Comparison of ENCODE assay signal across 8 mouse cellular contexts in genomic region chr3:37418341-37418740, GRCm38 (mm10). TPM values are rescaled to one million over a fixed set of nuclear protein-coding genes. Genes with fewer than 3 reads are reported as not detected.
DNase-seq lines count a peak whose midpoint lies in the region; ATAC-seq and TF ChIP-seq lines count a peak whose summit lies in the region.

No protein-coding gene starts in this region.

- H3K36me3 ChIP-seq in heart, embryonic 10.5 days: no peaks in the 10 kb centered on the region
- H3K36me3 ChIP-seq in CH12.LX (replicated peaks in 1 of 2; ENCODE audit: control insufficient read depth in 1 of 2, insufficient read depth in 1 of 2, low read length in 1 of 2): peaks cover 0 to 14% of the 10 kb centered on the region in 2 experiments
- H3K36me3 ChIP-seq in forebrain, embryonic 16.5 days (ENCODE audit: control insufficient read depth, insufficient read depth): no peaks in the 10 kb centered on the region
- no peaks in the 10 kb centered on the region for H3K36me3 ChIP-seq in liver, embryonic 16.5 days (ENCODE audit: control insufficient read depth, insufficient read depth)

- no peak for DNase-seq in heart, embryonic 10.5 days (ENCODE audit: low spot score)
- no peak for DNase-seq in heart, postnatal 4 days
- no peak for DNase-seq in CH12.LX (ENCODE audit: extremely low read depth)
- no peak for DNase-seq in embryo, embryonic 10.5 days (ENCODE audit: low spot score)
- no peak for DNase-seq in spleen, postnatal 36 days (ENCODE audit: low spot score in 2 of 2)
- DNase-seq in adrenal gland, adult 2 months: no peak

- no peaks in the 10 kb centered on the region for H3K9me3 ChIP-seq in heart, embryonic 10.5 days
- H3K9me3 ChIP-seq in CH12.LX (replicated peaks; ENCODE audit: low read length): no peaks in the 10 kb centered on the region
- no peaks in the 10 kb centered on the region for H3K9me3 ChIP-seq in forebrain, embryonic 16.5 days (ENCODE audit: control insufficient read depth, low read length)
- H3K9me3 ChIP-seq in liver, embryonic 16.5 days (replicated peaks; ENCODE audit: control insufficient read depth, low read length): no peaks in the 10 kb centered on the region

- peak overlapping the region; percentile 90 for H3K4me3 ChIP-seq in heart, embryonic 10.5 days
- H3K4me3 ChIP-seq in CH12.LX (replicated peaks in 1 of 3; ENCODE audit: low read depth in 2 of 3, low read length in 2 of 3, poor library complexity in 1 of 3): peak overlapping the region; percentile 78 to 83 (median 82)
- peak overlapping the region; percentile 73 for H3K4me3 ChIP-seq in forebrain, embryonic 16.5 days (replicated peaks; ENCODE audit: low read length)
- H3K4me3 ChIP-seq in liver, embryonic 16.5 days (ENCODE audit: low read depth, low read length): peak overlapping the region; percentile 96

- H3K4me1 ChIP-seq in heart, embryonic 10.5 days: peaks cover 16% of the 10 kb centered on the region
- peaks cover 6 to 30% of the 10 kb centered on the region in 2 experiments for H3K4me1 ChIP-seq in CH12.LX (ENCODE audit: control insufficient read depth in 1 of 2, insufficient read depth in 2 of 2)
- peaks cover 16% of the 10 kb centered on the region for H3K4me1 ChIP-seq in forebrain, embryonic 16.5 days (replicated peaks; ENCODE audit: control insufficient read depth, insufficient read depth, low read length)
- peaks cover 14% of the 10 kb centered on the region for H3K4me1 ChIP-seq in liver, embryonic 16.5 days (ENCODE audit: control insufficient read depth, low read depth, low read length)

- H3K4me2 ChIP-seq in CH12.LX (ENCODE audit: insufficient read depth, low read depth, poor library complexity, severe bottlenecking): peak overlapping the region; percentile 72; the same call in 1 of the 2 replicates
- H3K4me2 ChIP-seq in forebrain, embryonic 16.5 days (ENCODE audit: low read length): peak overlapping the region; percentile 87
- peak overlapping the region; percentile 89 for H3K4me2 ChIP-seq in liver, embryonic 16.5 days (ENCODE audit: low read depth, low read length)

- no peak for TF ChIP-seq EP300 in CH12.LX (IDR thresholded peaks at IDR 0.05; ENCODE audit: low read length)

- 66% methylated on average over 5 of the region's 5 CpGs for WGBS in heart, embryonic 10.5 days
- 75% methylated on average over 5 of the region's 5 CpGs for WGBS in forebrain, embryonic 16.5 days
- 55% methylated on average over 5 of the region's 5 CpGs for WGBS in liver, embryonic 16.5 days (ENCODE audit: insufficient replicate concordance)

- dilution Hi-C loops in CH12.LX (cut with MboI; ENCODE audit: extremely low pct_ligation_motif_present, extremely low pct_unique_long_range_greater_than_20kb, low sequenced_read_pairs): no loop called here

- no peaks in the 10 kb centered on the region for H3K27me3 ChIP-seq in heart, embryonic 10.5 days (ENCODE audit: insufficient read depth, poor library complexity, severe bottlenecking)
- no peaks in the 10 kb centered on the region for H3K27me3 ChIP-seq in CH12.LX (replicated peaks)
- H3K27me3 ChIP-seq in forebrain, embryonic 16.5 days (replicated peaks; ENCODE audit: control insufficient read depth, insufficient read depth, low read length): no peaks in the 10 kb centered on the region
- H3K27me3 ChIP-seq in liver, embryonic 16.5 days (ENCODE audit: control insufficient read depth, insufficient read depth, low read depth, low read length): no peaks in the 10 kb centered on the region

- in situ Hi-C loops in CH12.LX (cut with MboI; ENCODE audit: low pct_ligation_motif_present, low pct_unique_long_range_greater_than_20kb, low sequenced_read_pairs): loop anchor here (10.0 kb wide), 1 partner anchor 94 kb away; no protein-coding TSS in a partner anchor

- H3K27ac ChIP-seq in heart, embryonic 10.5 days: no peak overlapping the region
- no peak overlapping the region for H3K27ac ChIP-seq in CH12.LX (ENCODE audit: insufficient read depth, low read depth)
- peak overlapping the region; percentile 93; the same call in 1 of the 2 replicates for H3K27ac ChIP-seq in forebrain, embryonic 16.5 days (ENCODE audit: low read length)
- no peak overlapping the region; the same call in 1 of the 2 replicates for H3K27ac ChIP-seq in liver, embryonic 16.5 days (ENCODE audit: low read length)

- peaks cover 21% of the 10 kb centered on the region for H3K79me2 ChIP-seq in CH12.LX (replicated peaks; ENCODE audit: control insufficient read depth, extremely low read depth, insufficient read depth, poor library complexity, severe bottlenecking)

- no peak for ATAC-seq in forebrain, embryonic 16.5 days
- ATAC-seq in liver, embryonic 16.5 days (ENCODE audit: low read depth): no peak

- TF ChIP-seq RAD21 in CH12.LX (IDR thresholded peaks at IDR 0.05; ENCODE audit: low read depth, low read length): no peak

- no peak for TF ChIP-seq POLR2A in CH12.LX (IDR thresholded peaks at IDR 0.05; ENCODE audit: low read depth, low read length)

- peak overlapping the region; percentile 70 for H3K9ac ChIP-seq in CH12.LX (ENCODE audit: insufficient read depth, low read depth)
- H3K9ac ChIP-seq in forebrain, embryonic 16.5 days (replicated peaks; ENCODE audit: low read depth, low read length): peak overlapping the region; percentile 81
- peak overlapping the region; percentile 77; the same call in 1 of the 2 replicates for H3K9ac ChIP-seq in liver, embryonic 16.5 days (ENCODE audit: low read depth, low read length)

- no peak for TF ChIP-seq CTCF in CH12.LX (conservative IDR thresholded peaks at IDR 0.05 in 1 of 2, IDR thresholded peaks at IDR 0.05 in 1 of 2; ENCODE audit: low read depth in 2 of 2, low read length in 2 of 2)

TF ChIP-seq in CH12.LX, 34 proteins besides CTCF, POLR2A, EP300 and RAD21:
- no peak for TF ChIP-seq NELFE (IDR thresholded peaks at IDR 0.05; ENCODE audit: low read depth, low read length)
- TF ChIP-seq MAFK (IDR thresholded peaks at IDR 0.05; ENCODE audit: insufficient replicate concordance, low read length): no peak
- TF ChIP-seq ELF1 (IDR thresholded peaks at IDR 0.05; ENCODE audit: low read depth, low read length): no peak
- no peak for TF ChIP-seq SIN3A (IDR thresholded peaks at IDR 0.05; ENCODE audit: low read length)
- no peak for TF ChIP-seq USF1 (IDR thresholded peaks at IDR 0.05; ENCODE audit: low read depth, low read length)
- TF ChIP-seq CHD1 (IDR thresholded peaks at IDR 0.05; ENCODE audit: low read depth, low read length): 0 out of 2 replicates have a peak, but pooled peaks have one; percentile 12
- TF ChIP-seq ZKSCAN1 (IDR thresholded peaks at IDR 0.05; ENCODE audit: borderline replicate concordance, low read depth, low read length): no peak
- no peak for TF ChIP-seq BHLHE40 (IDR thresholded peaks at IDR 0.05; ENCODE audit: low read depth, low read length)
- TF ChIP-seq MAZ (IDR thresholded peaks at IDR 0.05; ENCODE audit: low read depth, low read length): no peak

RNA-seq across cellular contexts. Expression of gene Spata5, which starts 1.4 kb away (rescaled TPM):
- 35.2 and 36.2 TPM in 2 replicates for polyA plus RNA-seq in heart, embryonic 10.5 days (2016; fragmentation: Nextera tagmentation; extraction: Ambion mirVana)
- total RNA-seq in heart, postnatal 4 days (2021): 10 to 100 TPM; 25.4 to 28.9 TPM
- total RNA-seq in CH12.LX (2012; rRNA removed): 35.0 and 52.0 TPM in 2 replicates
- 49.7 and 66.1 TPM in 2 replicates for total RNA-seq in CH12.LX (2014; rRNA removed)
- 43.8 and 52.9 TPM in 2 replicates for polyA plus RNA-seq in CH12.LX (2012; ENCODE audit: insufficient read length, low read depth)
- 36.5 and 37.6 TPM in 2 replicates for polyA plus RNA-seq in forebrain, embryonic 16.5 days (2015; fragmentation: Nextera tagmentation; extraction: Ambion mirVana)
- 14.6 and 15.5 TPM in 2 replicates for polyA plus RNA-seq in liver, embryonic 16.5 days (2015; fragmentation: Nextera tagmentation; extraction: Ambion mirVana)
- 10 to 100 TPM; 29.1 to 46.0 TPM for total RNA-seq in adrenal gland, adult 2 months (2021)
- polyA plus RNA-seq in adrenal gland, adult 2 months (2012; rRNA removed): 0.67 and 1.9 TPM in 2 replicates

RNA-seq across cellular contexts. Expression of gene Nudt6, which starts 1.7 kb away (rescaled TPM):
- polyA plus RNA-seq in heart, embryonic 10.5 days (2016; fragmentation: Nextera tagmentation; extraction: Ambion mirVana): 7.8 and 10.7 TPM in 2 replicates
- 10 to 100 TPM; 15.0 to 15.1 TPM for total RNA-seq in heart, postnatal 4 days (2021)
- total RNA-seq in CH12.LX (2012; rRNA removed): 7.7 and 9.4 TPM in 2 replicates
- 4.8 and 6.0 TPM in 2 replicates for total RNA-seq in CH12.LX (2014; rRNA removed)
- 9.0 and 9.6 TPM in 2 replicates for polyA plus RNA-seq in CH12.LX (2012; ENCODE audit: insufficient read length, low read depth)
- 5.0 and 6.6 TPM in 2 replicates for polyA plus RNA-seq in forebrain, embryonic 16.5 days (2015; fragmentation: Nextera tagmentation; extraction: Ambion mirVana)
- polyA plus RNA-seq in liver, embryonic 16.5 days (2015; fragmentation: Nextera tagmentation; extraction: Ambion mirVana): 3.9 and 4.1 TPM in 2 replicates
- total RNA-seq in adrenal gland, adult 2 months (2021): 10 to 100 TPM; 16.2 to 18.7 TPM
- 62.7 and 69.8 TPM in 2 replicates for polyA plus RNA-seq in adrenal gland, adult 2 months (2012; rRNA removed)
